Mouse (Mus musculus) heart, adult 2 months (tissue): ENCODE measurements around the gene Wdr83. TPM values are rescaled to one million over a fixed set of nuclear protein-coding genes. Genes with fewer than 3 reads are reported as not detected.
"Not testable (repeated sequence)": the region's sequence is repeated elsewhere in the genome, so short reads cannot be mapped to it uniquely, and the experiment has no call there.

Experiments
- DNase-seq, 2 experiments: peaks; one replicate each; pipeline ENCODE4 v3.0.0; 2021
- H3K27ac ChIP-seq: fragments of 200-600 bp; 2 replicates; pipeline ENCODE4 v1.8.1; 2022
- H3K27me3 ChIP-seq: fragments of 200-500 bp; 2 replicates; pipeline ENCODE4 v1.6.1; 2012; ENCODE audit warnings: mild to moderate bottlenecking, low read length, inconsistent platforms, mixed read lengths; ENCODE audit not compliant: control insufficient read depth, insufficient read depth
- H3K36me3 ChIP-seq: fragments of 200-500 bp; 2 replicates; pipeline ENCODE4 v1.6.1; 2012; ENCODE audit warnings: low read length, inconsistent platforms; ENCODE audit not compliant: control insufficient read depth, insufficient read depth
- H3K4me1 ChIP-seq: fragments of 200-500 bp; 2 replicates; pipeline ENCODE4 v1.6.1; 2011; ENCODE audit warnings: low read length; ENCODE audit not compliant: control insufficient read depth, insufficient read depth
- H3K4me3 ChIP-seq: fragments of 200-600 bp; 2 replicates; pipeline ENCODE4 v1.8.1; 2022
- H3K79me2 ChIP-seq: fragments of 200-500 bp; replicated peaks from 2 replicates; pipeline ENCODE4 v1.6.1; 2012; ENCODE audit warnings: mild to moderate bottlenecking, inconsistent platforms, low read length, moderate library complexity, mixed read lengths; ENCODE audit not compliant: control insufficient read depth, insufficient read depth
- H3K9ac ChIP-seq: fragments of 200-500 bp; 2 replicates; pipeline ENCODE4 v1.6.1; 2012; ENCODE audit warnings: low read depth, mild to moderate bottlenecking, control low read depth, inconsistent platforms, low read length, mixed read lengths
- CTCF ChIP-seq: fragments of 200-600 bp; IDR thresholded peaks from 2 replicates; pipeline ENCODE4 v1.8.1; 2022; ENCODE audit warnings: antibody characterized with exemption, mild to moderate bottlenecking, moderate library complexity
- EP300 ChIP-seq: fragments of 200-500 bp; IDR thresholded peaks from 2 replicates; pipeline ENCODE4 v1.6.1; 2011; ENCODE audit warnings: low read depth, low read length, control low read depth; ENCODE audit not compliant: insufficient read depth
- POLR2A ChIP-seq: fragments of 200-500 bp; IDR thresholded peaks from 2 replicates; pipeline ENCODE4 v1.6.1; 2011; ENCODE audit warnings: mild to moderate bottlenecking, low read depth, low read length, control low read depth; ENCODE audit not compliant: insufficient read depth
- WGBS: fragments of 180-500 bp; shearing (Covaris S2); methylation state at CpG from one replicate; pipeline ENCODE4 v1.1.7; 2018; 5-methylcytosine and 5-hydroxymethylcytosine counted together
- intact Hi-C: fragments of 180-260 bp; cut with DNase I; formaldehyde crosslinking; loops from one replicate; pipeline ENCODE4 v1.15.1; 2025
- polyA plus RNA-seq: library from polyadenylated mRNA; depleted of rRNA; stranded (reverse); fragments of >200 nt; gene quantifications from 2 replicates; pipeline ENCODE4 v1.2.3, GENCODE M21; 2012
- total RNA-seq, 2 experiments: library from RNA; stranded (reverse); gene quantifications; 2 replicates each; pipeline ENCODE4 v1.2.3; 2021

The Wdr83 gene
- total and polyA plus RNA-seq, 3 experiments: 29.4 to 39.2 (median 30.2) TPM

GRCm38 (mm10) chr8:85091526-85092090 is 10.5 kb upstream of the Wdr83 start:
- Histone ChIP-seq H3K9ac (no peak overlapping the region), H3K4me1 (no peaks in the 10 kb centered on the region), H3K4me3 (no peak overlapping the region), H3K79me2 (no peaks in the 10 kb centered on the region), H3K27ac (no peak overlapping the region), H3K27me3 (no peaks in the 10 kb centered on the region), H3K36me3 (no peaks in the 10 kb centered on the region)
- intact Hi-C loops: no loop called here
- TF ChIP-seq CTCF: no peak
- no peak for TF ChIP-seq EP300
- no peak for TF ChIP-seq POLR2A
- WGBS: 57% methylated on average over 21 of the region's 21 CpGs
- peak in 1 of 2 experiments; percentile 15 for DNase-seq

GRCm38 (mm10) chr8:85090856-85091255 is 9.8 kb upstream of the Wdr83 start:
- WGBS: 91% methylated on average over 11 of the region's 11 CpGs
- no peaks in the 10 kb centered on the region for H3K36me3 ChIP-seq
- DNase-seq: no peak

GRCm38 (mm10) chr8:85088771-85089170 is 7.7 kb upstream of the Wdr83 start:
- intact Hi-C loops: no loop called here
- WGBS: 74% methylated on average over 2 of the region's 2 CpGs
- H3K9ac ChIP-seq: no peak overlapping the region
- TF ChIP-seq EP300 (no peak), POLR2A (no peak), CTCF (no peak)
- H3K27ac ChIP-seq: no peak overlapping the region
- H3K4me3 ChIP-seq: no peak overlapping the region
- H3K79me2 ChIP-seq: no peaks in the 10 kb centered on the region
- peaks cover under 1% of the 10 kb centered on the region for H3K4me1 ChIP-seq
- DNase-seq: no peak
- no peaks in the 10 kb centered on the region for H3K36me3 ChIP-seq
- no peaks in the 10 kb centered on the region for H3K27me3 ChIP-seq

More at GRCm38 (mm10) chr8:85090856-85091255, 9.8 kb upstream of the Wdr83 start:
- TF ChIP-seq EP300 (no peak), POLR2A (no peak), CTCF (no peak)
- H3K27ac ChIP-seq: no peak overlapping the region
- H3K4me1 ChIP-seq: no peaks in the 10 kb centered on the region
- intact Hi-C loops: no loop called here
- no peaks in the 10 kb centered on the region for H3K79me2 ChIP-seq
- no peak overlapping the region for H3K9ac ChIP-seq
- H3K4me3 ChIP-seq: no peak overlapping the region
- no peaks in the 10 kb centered on the region for H3K27me3 ChIP-seq

- DNase-seq: no peak
- Histone ChIP-seq H3K4me1 (peaks cover 8% of the 10 kb centered on the region), H3K79me2 (no peaks in the 10 kb centered on the region), H3K27ac (no peak overlapping the region), H3K36me3 (no peaks in the 10 kb centered on the region), H3K27me3 (no peaks in the 10 kb centered on the region), H3K4me3 (no peak overlapping the region), H3K9ac (no peak overlapping the region)
- 83% methylated on average over 3 of the region's 3 CpGs for WGBS
- intact Hi-C loops: no loop called here
- TF ChIP-seq CTCF (peak; percentile 61), POLR2A (no peak)
Observed at GRCm38 (mm10) chr8:85086238-85086637, 5.1 kb upstream of the Wdr83 start.

- no peak overlapping the region for H3K4me3 ChIP-seq
- peaks cover 3% of the 10 kb centered on the region; the same call in 1 of the 2 replicates for H3K79me2 ChIP-seq
- H3K4me1 ChIP-seq: peaks cover 9% of the 10 kb centered on the region
- intact Hi-C loops: loop anchor here (5.0 kb wide), 3 partner anchors 33 to 427 kb away; partner anchors contain the start of genes Orc6 and Vps35
- no peak overlapping the region for H3K27ac ChIP-seq
- no peaks in the 10 kb centered on the region for H3K27me3 ChIP-seq
- peak in 1 of 2 experiments; percentile 35 for DNase-seq
- no peaks in the 10 kb centered on the region for H3K36me3 ChIP-seq
- WGBS: 82% methylated on average over 8 of the region's 8 CpGs
- TF ChIP-seq EP300 (no peak), POLR2A (no peak), CTCF (no peak)
- H3K9ac ChIP-seq: no peak overlapping the region
Observed at GRCm38 (mm10) chr8:85084633-85085032, 3.5 kb upstream of the Wdr83 start.

- peak within 1 kb of the TSS; percentile 81 for H3K27ac ChIP-seq
- peak within 1 kb of the TSS; percentile 77 for H3K9ac ChIP-seq
- H3K36me3 ChIP-seq: no peaks in the 10 kb centered on the region
- TF ChIP-seq CTCF (peak; percentile 50), EP300 (no peak; the same call in 1 of the 2 replicates), POLR2A (peak; percentile 95)
- peaks cover 3% of the 10 kb centered on the region; the same call in 1 of the 2 replicates for H3K79me2 ChIP-seq
- under 1% methylated on average over 30 of the region's 30 CpGs for WGBS
- DNase-seq: peak; percentile 89 to 92
- H3K27me3 ChIP-seq: no peaks in the 10 kb centered on the region
- intact Hi-C loops: loop anchor here (5.0 kb wide), 3 partner anchors 34 to 426 kb away; partner anchors contain the start of genes Orc6 and Vps35
- H3K4me3 ChIP-seq: peak within 1 kb of the TSS; percentile 68
- H3K4me1 ChIP-seq: peaks cover 9% of the 10 kb centered on the region
Observed at GRCm38 (mm10) chr8:85083108-85083813, 2.2 kb upstream of the Wdr83 start, which contains the start of gene Man2b1. Gene Man2b1, plus strand, starts transcription at chr8:85083270.

- not testable (repeated sequence) for H3K4me1 ChIP-seq, DNase-seq, H3K79me2 ChIP-seq, H3K36me3 ChIP-seq, H3K9ac ChIP-seq, H3K27me3 ChIP-seq, H3K27ac ChIP-seq, H3K4me3 ChIP-seq
- 74% methylated on average over 4 of the region's 4 CpGs for WGBS
- intact Hi-C loops: loop anchor here (5.0 kb wide), 3 partner anchors 35 to 425 kb away; partner anchors contain the start of genes Orc6 and Vps35
Observed at GRCm38 (mm10) chr8:85082169-85082568, 1.1 kb upstream of the Wdr83 start.
